Mouse (Mus musculus): ENCODE data around the gene Bcr.

DNA sequence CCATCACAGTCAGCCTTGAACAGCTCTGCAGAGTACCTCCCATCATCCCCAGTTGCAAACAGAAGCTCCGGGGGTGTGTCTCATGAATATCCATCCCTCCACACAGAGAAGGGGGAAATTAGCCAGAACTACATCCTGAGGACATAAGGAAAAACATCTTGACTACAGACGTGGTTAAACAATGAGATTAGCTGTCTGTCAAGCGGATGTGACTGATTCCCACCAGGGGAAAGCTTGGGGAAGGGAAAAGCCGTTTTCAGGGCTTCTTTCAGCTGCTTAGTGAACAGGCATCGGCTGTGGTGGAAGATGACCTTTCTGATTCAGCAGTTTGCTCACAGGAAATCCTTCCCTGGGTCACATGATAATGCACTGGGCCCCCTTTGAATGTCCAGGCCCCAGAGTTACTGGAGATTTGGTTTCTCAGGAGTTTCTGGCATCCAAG, 46.6 kb downstream of the Bcr start:
- no peak for TF ChIP-seq CTCF (IDR thresholded peaks at IDR 0.05; ENCODE audit: low read depth, low read length)
- no peak for TF ChIP-seq POLR2A (IDR thresholded peaks at IDR 0.05; ENCODE audit: extremely low read depth, insufficient read depth, low read length)

Data from liver, adult 2 months (tissue).